Mouse (Mus musculus): Measurements from ENCODE around the gene Aatf. TPM values are rescaled to one million over a fixed set of nuclear protein-coding genes. Genes with fewer than 3 reads are reported as not detected.

Gene Aatf
- polyA plus RNA-seq, 1 experiment from 2014 or later = 60.0 TPM

GRCm38 (mm10) chr11:84529143-84529755 lies 15.9 kb upstream of the Aatf start:
- H3K27ac ChIP-seq (ENCODE audit: low read length) = no peak overlapping the region
- H3K36me3 ChIP-seq (ENCODE audit: insufficient read depth, low read length) = no peaks in the 10 kb centered on the region
- peaks cover 92% of the 10 kb centered on the region for H3K27me3 ChIP-seq (ENCODE audit: insufficient read depth, low read length)
- 0 out of 2 replicates have a peak, but pooled peaks have one; percentile 12 for ATAC-seq (ENCODE audit: low FRiP score, low TSS enrichment)
- peaks cover 36% of the 10 kb centered on the region for H3K4me1 ChIP-seq (ENCODE audit: insufficient read depth, low read length)
- WGBS = 1% methylated on average over 24 of the region's 24 CpGs
- no peaks in the 10 kb centered on the region for H3K9me3 ChIP-seq (ENCODE audit: low read length)
- peak overlapping the region; percentile 3; the same call in 1 of the 2 replicates for H3K9ac ChIP-seq (replicated peaks; ENCODE audit: low read length)
- H3K4me2 ChIP-seq (replicated peaks; ENCODE audit: low read depth, low read length) = peak overlapping the region; percentile 53
- peak overlapping the region; percentile 18 for H3K4me3 ChIP-seq (ENCODE audit: low read length)

GRCm38 (mm10) chr11:84526976-84527860 lies 13.9 kb upstream of the Aatf start:
- H3K27ac ChIP-seq (ENCODE audit: low read length) = no peak overlapping the region; the same call in 1 of the 2 replicates
- peak overlapping the region; percentile 65 for H3K9ac ChIP-seq (replicated peaks; ENCODE audit: low read length)
- H3K4me2 ChIP-seq (replicated peaks; ENCODE audit: low read depth, low read length) = peak overlapping the region; percentile 53
- H3K4me3 ChIP-seq (ENCODE audit: low read length) = peak overlapping the region; percentile 51
- WGBS = 4% methylated on average over 29 of the region's 29 CpGs
- peaks cover 36% of the 10 kb centered on the region for H3K4me1 ChIP-seq (ENCODE audit: insufficient read depth, low read length)
- H3K36me3 ChIP-seq (ENCODE audit: insufficient read depth, low read length) = no peaks in the 10 kb centered on the region
- peaks cover 93% of the 10 kb centered on the region for H3K27me3 ChIP-seq (ENCODE audit: insufficient read depth, low read length)
- no peak for ATAC-seq (ENCODE audit: low FRiP score, low TSS enrichment)
- no peaks in the 10 kb centered on the region for H3K9me3 ChIP-seq (ENCODE audit: low read length)

GRCm38 (mm10) chr11:84526451-84526850 lies 13.1 kb upstream of the Aatf start:
- Histone ChIP-seq H3K27me3 (ENCODE audit: insufficient read depth, low read length) (peaks cover 93% of the 10 kb centered on the region), H3K4me1 (ENCODE audit: insufficient read depth, low read length) (peaks cover 36% of the 10 kb centered on the region), H3K4me2 (replicated peaks; ENCODE audit: low read depth, low read length) (peak overlapping the region; percentile 53), H3K9me3 (ENCODE audit: low read length) (no peaks in the 10 kb centered on the region), H3K27ac (ENCODE audit: low read length) (peak overlapping the region; percentile 76), H3K4me3 (ENCODE audit: low read length) (peak overlapping the region; percentile 51), H3K36me3 (ENCODE audit: insufficient read depth, low read length) (no peaks in the 10 kb centered on the region), H3K9ac (replicated peaks; ENCODE audit: low read length) (peak overlapping the region; percentile 65)
- WGBS = under 1% methylated on average over 10 of the region's 10 CpGs
- ATAC-seq (ENCODE audit: low FRiP score, low TSS enrichment) = no peak

GRCm38 (mm10) chr11:84525421-84526274 lies 12.3 kb upstream of the Aatf start, which contains the start of gene Lhx1:
Gene Lhx1 (minus strand): TSS chr11:84525535.
- H3K9ac ChIP-seq (replicated peaks; ENCODE audit: low read length) = peak within 1 kb of the TSS; percentile 65
- H3K27me3 ChIP-seq (ENCODE audit: insufficient read depth, low read length) = peaks cover 94% of the 10 kb centered on the region
- under 1% methylated on average over 64 of the region's 64 CpGs for WGBS
- peaks cover 36% of the 10 kb centered on the region for H3K4me1 ChIP-seq (ENCODE audit: insufficient read depth, low read length)
- peak within 1 kb of the TSS; percentile 76 for H3K27ac ChIP-seq (ENCODE audit: low read length)
- peak within 1 kb of the TSS; percentile 53 for H3K4me2 ChIP-seq (replicated peaks; ENCODE audit: low read depth, low read length)
- no peaks in the 10 kb centered on the region for H3K9me3 ChIP-seq (ENCODE audit: low read length)
- ATAC-seq (ENCODE audit: low FRiP score, low TSS enrichment) = peak; percentile 80
- peak within 1 kb of the TSS; percentile 51 for H3K4me3 ChIP-seq (ENCODE audit: low read length)
- H3K36me3 ChIP-seq (ENCODE audit: insufficient read depth, low read length) = no peaks in the 10 kb centered on the region

- Histone ChIP-seq H3K9me3 (ENCODE audit: low read length) (no peaks in the 10 kb centered on the region), H3K27ac (ENCODE audit: low read length) (peak overlapping the region; percentile 76), H3K9ac (replicated peaks; ENCODE audit: low read length) (peak overlapping the region; percentile 65), H3K4me3 (ENCODE audit: low read length) (peak overlapping the region; percentile 51), H3K27me3 (ENCODE audit: insufficient read depth, low read length) (peaks cover 94% of the 10 kb centered on the region), H3K36me3 (ENCODE audit: insufficient read depth, low read length) (no peaks in the 10 kb centered on the region), H3K4me1 (ENCODE audit: insufficient read depth, low read length) (peaks cover 34% of the 10 kb centered on the region), H3K4me2 (replicated peaks; ENCODE audit: low read depth, low read length) (peak overlapping the region; percentile 53)
- WGBS = under 1% methylated on average over 48 of the region's 48 CpGs
- peak; percentile 11; the same call in 1 of the 2 replicates for ATAC-seq (ENCODE audit: low FRiP score, low TSS enrichment)
Observed at GRCm38 (mm10) chr11:84524511-84525270, 11.4 kb upstream of the Aatf start.

- Histone ChIP-seq H3K4me1 (ENCODE audit: insufficient read depth, low read length) (peaks cover 31% of the 10 kb centered on the region), H3K4me3 (ENCODE audit: low read length) (peak overlapping the region; percentile 51), H3K36me3 (ENCODE audit: insufficient read depth, low read length) (no peaks in the 10 kb centered on the region), H3K9ac (replicated peaks; ENCODE audit: low read length) (peak overlapping the region; percentile 65), H3K9me3 (ENCODE audit: low read length) (no peaks in the 10 kb centered on the region), H3K27me3 (ENCODE audit: insufficient read depth, low read length) (peaks cover 94% of the 10 kb centered on the region), H3K4me2 (replicated peaks; ENCODE audit: low read depth, low read length) (peak overlapping the region; percentile 53), H3K27ac (ENCODE audit: low read length) (peak overlapping the region; percentile 76)
- ATAC-seq (ENCODE audit: low FRiP score, low TSS enrichment) = no peak
- WGBS = under 1% methylated on average over 35 of the region's 35 CpGs
Observed at GRCm38 (mm10) chr11:84523841-84524510, 10.7 kb upstream of the Aatf start.

GRCm38 (mm10) chr11:84523321-84523831 lies 10.1 kb upstream of the Aatf start:
- H3K4me1 ChIP-seq (ENCODE audit: insufficient read depth, low read length) = peaks cover 29% of the 10 kb centered on the region
- H3K36me3 ChIP-seq (ENCODE audit: insufficient read depth, low read length) = no peaks in the 10 kb centered on the region
- no peak for ATAC-seq (ENCODE audit: low FRiP score, low TSS enrichment)
- peaks cover 91% of the 10 kb centered on the region for H3K27me3 ChIP-seq (ENCODE audit: insufficient read depth, low read length)
- H3K27ac ChIP-seq (ENCODE audit: low read length) = peak overlapping the region; percentile 76
- under 1% methylated on average over 16 of the region's 16 CpGs for WGBS
- H3K9me3 ChIP-seq (ENCODE audit: low read length) = no peaks in the 10 kb centered on the region
- H3K4me3 ChIP-seq (ENCODE audit: low read length) = peak overlapping the region; percentile 51
- peak overlapping the region; percentile 53 for H3K4me2 ChIP-seq (replicated peaks; ENCODE audit: low read depth, low read length)
- H3K9ac ChIP-seq (replicated peaks; ENCODE audit: low read length) = peak overlapping the region; percentile 65

GRCm38 (mm10) chr11:84522577-84523320 lies 9.4 kb upstream of the Aatf start:
- Histone ChIP-seq H3K36me3 (ENCODE audit: insufficient read depth, low read length) (no peaks in the 10 kb centered on the region), H3K27ac (ENCODE audit: low read length) (peak overlapping the region; percentile 52; the same call in 1 of the 2 replicates), H3K4me3 (ENCODE audit: low read length) (peak overlapping the region; percentile 51), H3K4me1 (ENCODE audit: insufficient read depth, low read length) (peaks cover 25% of the 10 kb centered on the region; the same call in 1 of the 2 replicates), H3K27me3 (ENCODE audit: insufficient read depth, low read length) (peaks cover 85% of the 10 kb centered on the region), H3K9ac (replicated peaks; ENCODE audit: low read length) (peak overlapping the region; percentile 65), H3K9me3 (ENCODE audit: low read length) (no peaks in the 10 kb centered on the region), H3K4me2 (replicated peaks; ENCODE audit: low read depth, low read length) (peak overlapping the region; percentile 53)
- WGBS = under 1% methylated on average over 40 of the region's 40 CpGs
- ATAC-seq (ENCODE audit: low FRiP score, low TSS enrichment) = no peak
